Mouse (Mus musculus) left cerebral cortex, postnatal 14 days (tissue): ENCODE measurements around the gene Cacng1. TPM values are rescaled to one million over a fixed set of nuclear protein-coding genes. Genes with fewer than 3 reads are reported as not detected.

ENCODE experiments used
- DNase-seq, 2 experiments: peaks; one replicate each; pipeline ENCODE4 v3.0.0; 2021 to 2022; ENCODE audit warnings: low spot score in 2 of 2, mixed read lengths in 1 of 2
- intact Hi-C: fragments of 180-260 bp; cut with DNase I; formaldehyde crosslinking; loops from one replicate; pipeline ENCODE4 v1.15.1; 2025
- long read RNA-seq, 2 experiments: library from polyadenylated mRNA; stranded (forward); transcript quantifications; one replicate each; pipeline ENCODE4 v2.0.0; 2021
- total RNA-seq, 2 experiments: library from RNA; stranded (reverse); gene quantifications; 2 replicates each; pipeline ENCODE4 v1.2.3; 2021

Cacng1 gene
- total RNA-seq, result not detected
- long read RNA-seq, experiment 1, result 0 reads
- long read RNA-seq, experiment 2, result 0 reads

- intact Hi-C loops, result no loop called here
- DNase-seq, result no peak
Measured at GRCm38 (mm10) chr11:107716332-107716938, at the start of gene Cacng1. Gene Cacng1 (minus strand): TSS chr11:107716522.

- peak in 1 of 2 experiments; percentile 40 for DNase-seq
- intact Hi-C loops, result no loop called here
Measured at GRCm38 (mm10) chr11:107762688-107763460, 46.6 kb upstream of the Cacng1 start.

GRCm38 (mm10) chr11:107761790-107762500 lies 45.6 kb upstream of the Cacng1 start:
- no peak for DNase-seq
- intact Hi-C loops, result no loop called here

GRCm38 (mm10) chr11:107760001-107760400 lies 43.7 kb upstream of the Cacng1 start:
- intact Hi-C loops, result no loop called here
- DNase-seq, result peak in 1 of 2 experiments; percentile 37

GRCm38 (mm10) chr11:107759516-107759915 lies 43.2 kb upstream of the Cacng1 start:
- DNase-seq, result peak in 1 of 2 experiments; percentile 55

GRCm38 (mm10) chr11:107749114-107749513 lies 32.8 kb upstream of the Cacng1 start:
- DNase-seq, result no peak
- intact Hi-C loops, result no loop called here

More at GRCm38 (mm10) chr11:107759516-107759915, 43.2 kb upstream of the Cacng1 start:
- intact Hi-C loops, result no loop called here

GRCm38 (mm10) chr11:107748243-107749035 lies 32.1 kb upstream of the Cacng1 start:
- intact Hi-C loops, result no loop called here
- DNase-seq, result no peak

GRCm38 (mm10) chr11:107743100-107743499 lies 26.8 kb upstream of the Cacng1 start:
- intact Hi-C loops, result no loop called here
- no peak for DNase-seq

GRCm38 (mm10) chr11:107738418-107739099 lies 22.2 kb upstream of the Cacng1 start:
- intact Hi-C loops, result no loop called here
- DNase-seq, result peak; percentile 30 to 35

GRCm38 (mm10) chr11:107737886-107738285 lies 21.6 kb upstream of the Cacng1 start:
- intact Hi-C loops, result no loop called here
- DNase-seq, result no peak

- DNase-seq, result no peak
Measured at GRCm38 (mm10) chr11:107734133-107734532, 17.8 kb upstream of the Cacng1 start.

GRCm38 (mm10) chr11:107731498-107731897 lies 15.2 kb upstream of the Cacng1 start:
- intact Hi-C loops, result no loop called here
- no peak for DNase-seq

More at GRCm38 (mm10) chr11:107734133-107734532, 17.8 kb upstream of the Cacng1 start:
- intact Hi-C loops, result no loop called here

GRCm38 (mm10) chr11:107730940-107731339 lies 14.6 kb upstream of the Cacng1 start:
- peak; percentile 34 to 46 for DNase-seq
- intact Hi-C loops, result no loop called here

- intact Hi-C loops, result no loop called here
- no peak for DNase-seq
Measured at GRCm38 (mm10) chr11:107729141-107729540, 12.8 kb upstream of the Cacng1 start.

- intact Hi-C loops, result no loop called here
- peak in 1 of 2 experiments; percentile 66 for DNase-seq
Measured at GRCm38 (mm10) chr11:107728073-107728863, 11.9 kb upstream of the Cacng1 start.

- no peak for DNase-seq
- intact Hi-C loops, result no loop called here
Measured at GRCm38 (mm10) chr11:107724603-107725002, 8.3 kb upstream of the Cacng1 start.

- intact Hi-C loops, result no loop called here
- DNase-seq, result no peak
Measured at GRCm38 (mm10) chr11:107721057-107721456, 4.7 kb upstream of the Cacng1 start.
